Mouse (Mus musculus): ENCODE measurements at regions not wholly inside any gene's neighbourhood (a gene's known extent, or its start where the extent isn't known, plus 50 kb on each side); places are given as distances from the start of the nearest gene placed in this dataset.

- DNase-seq (ENCODE audit: low spot score) = no peak
Observed at GRCm38 (mm10) chr6:110120406-110120805, 525.0 kb upstream of the Grm7 start.

GRCm38 (mm10) chr6:110132271-110132670 lies 513.1 kb upstream of the Grm7 start:
- DNase-seq (ENCODE audit: low spot score) = no peak

- no peak for DNase-seq (ENCODE audit: low spot score)
Observed at GRCm38 (mm10) chr6:110133587-110133986, 511.8 kb upstream of the Grm7 start.

- peak; percentile 23 for DNase-seq (ENCODE audit: low spot score)
Observed at GRCm38 (mm10) chr6:110137043-110137650, 508.2 kb upstream of the Grm7 start.

- DNase-seq (ENCODE audit: low spot score) = no peak
Observed at GRCm38 (mm10) chr6:110139396-110139795, 506.0 kb upstream of the Grm7 start.

- peak; percentile 9 for DNase-seq (ENCODE audit: low spot score)
Observed at GRCm38 (mm10) chr6:110168539-110168938, 476.8 kb upstream of the Grm7 start.

- DNase-seq (ENCODE audit: low spot score) = peak; percentile 6
Observed at GRCm38 (mm10) chr6:110205973-110206372, 439.4 kb upstream of the Grm7 start.

GRCm38 (mm10) chr6:110208822-110209221 lies 436.6 kb upstream of the Grm7 start:
- no peak for DNase-seq (ENCODE audit: low spot score)

GRCm38 (mm10) chr6:110247490-110247889 lies 397.9 kb upstream of the Grm7 start:
- no peak for DNase-seq (ENCODE audit: low spot score)

- DNase-seq (ENCODE audit: low spot score) = no peak
Observed at GRCm38 (mm10) chr6:110296549-110296948, 348.8 kb upstream of the Grm7 start.

All from embryo, embryonic 10.5 days (tissue).